Mouse (Mus musculus) R1 (cell line): Measurements from ENCODE around the gene Jmjd7.
A peak's percentile ranks its signal among the peaks of the same experiment; 100 is the strongest.

Source experiments
- DNase-seq: peaks from one replicate; pipeline ENCODE4 v3.0.0-alpha.2; 2018; ENCODE audit warnings: low read depth, low spot score

Jmjd7 gene

GRCm38 (mm10) chr2:120011462-120012200, 15.7 kb upstream of the Jmjd7 start:
- peak; percentile 68 for DNase-seq

DNA sequence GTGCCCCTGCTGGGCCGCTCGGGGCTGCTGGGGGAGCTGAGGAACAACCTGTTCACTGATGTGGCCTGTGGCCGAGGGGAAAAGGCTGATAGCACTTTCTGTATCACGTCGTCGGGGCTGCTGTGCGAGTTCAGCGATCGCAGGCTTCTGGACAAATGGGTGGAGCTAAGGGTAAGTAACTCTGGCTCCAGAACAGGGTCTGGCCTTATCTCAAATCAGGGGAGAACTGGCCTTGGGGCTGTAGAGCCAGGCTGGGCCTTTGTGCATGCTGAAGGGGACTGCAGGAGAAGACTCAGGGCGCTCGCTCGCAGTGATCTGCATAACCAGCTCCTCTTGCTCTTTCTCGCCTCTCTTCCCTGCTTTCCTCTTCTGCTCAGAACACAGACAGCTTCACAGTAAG, 14.4 kb upstream of the Jmjd7 start:
- DNase-seq: no peak

DNA sequence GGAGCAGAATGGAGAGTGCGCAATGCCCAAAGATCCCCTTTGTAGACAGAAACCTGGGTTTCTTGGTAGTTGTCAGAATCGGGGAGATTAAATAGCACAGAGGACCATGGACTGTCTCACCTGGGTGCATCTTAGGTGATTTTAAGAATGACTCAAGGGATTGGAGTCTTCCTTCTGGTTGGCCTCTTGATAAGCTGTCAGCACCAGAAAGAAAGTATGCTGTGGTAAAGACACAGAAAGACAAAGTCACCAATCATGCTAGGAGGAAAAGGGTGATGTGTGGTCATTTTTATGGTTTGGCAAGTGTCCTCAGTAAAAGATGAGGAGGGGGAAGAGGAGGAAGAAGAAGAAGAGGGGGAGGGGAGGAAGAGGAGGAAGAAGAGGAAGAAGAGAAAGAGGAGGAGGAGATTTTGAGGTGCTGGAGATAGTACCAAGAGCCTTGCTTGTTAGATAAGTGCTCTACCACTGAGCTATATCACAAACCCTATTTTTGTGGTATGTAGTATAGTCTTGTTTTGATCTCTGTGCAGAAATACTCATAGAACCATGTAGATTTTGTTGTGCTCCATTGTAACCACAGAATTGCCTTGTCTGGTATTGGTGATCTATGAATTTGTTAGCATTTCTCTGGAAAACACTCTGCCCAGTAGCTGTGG, 13.3 kb upstream of the Jmjd7 start:
- DNase-seq: no peak

DNA sequence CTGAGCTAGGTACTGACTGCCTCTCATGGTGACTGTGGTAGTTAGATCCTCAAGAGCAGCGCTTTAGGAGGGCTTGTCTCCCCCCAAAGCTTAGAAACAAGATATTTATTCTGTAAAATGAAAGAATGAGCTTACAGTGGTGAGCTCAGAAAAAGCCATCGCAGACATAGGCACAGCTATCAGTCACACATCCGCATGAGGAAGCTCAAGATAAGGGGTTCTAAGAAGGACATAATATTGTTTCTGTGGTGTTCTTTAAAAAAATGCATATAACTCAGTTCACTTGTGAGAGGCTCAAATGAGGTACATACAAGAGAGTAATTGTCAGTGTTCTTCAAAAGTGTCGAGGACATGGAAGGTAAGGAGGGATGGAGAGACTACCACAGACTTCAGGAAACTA, 11.4 kb upstream of the Jmjd7 start:
- DNase-seq: no peak

- DNase-seq: no peak
Observed at GRCm38 (mm10) chr2:120017599-120017998, 9.7 kb upstream of the Jmjd7 start.

GRCm38 (mm10) chr2:120024337-120024736, 2.9 kb upstream of the Jmjd7 start:
- DNase-seq: no peak

GRCm38 (mm10) chr2:120027950-120028331, 658 bp downstream of the Jmjd7 start:
- peak; percentile 82 for DNase-seq

GRCm38 (mm10) chr2:120030380-120030779, 3.1 kb downstream of the Jmjd7 start:
- no peak for DNase-seq

GRCm38 (mm10) chr2:120032726-120033467, 5.6 kb downstream of the Jmjd7 start, which contains the start of gene Pla2g4b:
TSS of gene Pla2g4b (plus strand) at chr2:120033417.
- no peak for DNase-seq

- DNase-seq: no peak
Observed at GRCm38 (mm10) chr2:120033726-120034125, 6.4 kb downstream of the Jmjd7 start.

GRCm38 (mm10) chr2:120037744-120038143, 10.5 kb downstream of the Jmjd7 start:
- no peak for DNase-seq

- no peak for DNase-seq
Observed at GRCm38 (mm10) chr2:120040991-120041390, 13.7 kb downstream of the Jmjd7 start.

GRCm38 (mm10) chr2:120044101-120044603, 16.9 kb downstream of the Jmjd7 start:
- peak; percentile 91 for DNase-seq

GRCm38 (mm10) chr2:120044676-120045075, 17.4 kb downstream of the Jmjd7 start:
- DNase-seq: no peak

GRCm38 (mm10) chr2:120046486-120047310, 19.4 kb downstream of the Jmjd7 start:
- no peak for DNase-seq

DNA sequence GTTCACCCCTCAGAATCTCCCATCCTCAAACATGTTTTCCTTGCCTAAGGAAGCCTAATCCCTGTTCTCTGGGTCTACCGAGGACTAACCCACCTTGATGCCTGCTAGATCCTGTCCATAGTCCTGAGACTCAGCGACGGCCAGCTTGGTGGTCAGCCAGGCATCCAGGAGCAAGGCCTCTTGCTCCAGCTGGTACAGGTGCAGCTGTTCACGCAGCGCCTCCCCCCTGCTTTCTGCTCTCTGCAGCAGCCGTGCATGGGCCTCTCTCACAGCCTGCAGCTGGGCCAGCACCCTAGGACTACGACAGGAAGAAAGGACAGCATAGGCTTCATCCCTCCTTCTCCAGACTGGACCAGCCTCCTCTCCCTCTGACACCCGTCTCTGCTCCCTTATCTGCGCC, 20.9 kb downstream of the Jmjd7 start:
- no peak for DNase-seq

DNA sequence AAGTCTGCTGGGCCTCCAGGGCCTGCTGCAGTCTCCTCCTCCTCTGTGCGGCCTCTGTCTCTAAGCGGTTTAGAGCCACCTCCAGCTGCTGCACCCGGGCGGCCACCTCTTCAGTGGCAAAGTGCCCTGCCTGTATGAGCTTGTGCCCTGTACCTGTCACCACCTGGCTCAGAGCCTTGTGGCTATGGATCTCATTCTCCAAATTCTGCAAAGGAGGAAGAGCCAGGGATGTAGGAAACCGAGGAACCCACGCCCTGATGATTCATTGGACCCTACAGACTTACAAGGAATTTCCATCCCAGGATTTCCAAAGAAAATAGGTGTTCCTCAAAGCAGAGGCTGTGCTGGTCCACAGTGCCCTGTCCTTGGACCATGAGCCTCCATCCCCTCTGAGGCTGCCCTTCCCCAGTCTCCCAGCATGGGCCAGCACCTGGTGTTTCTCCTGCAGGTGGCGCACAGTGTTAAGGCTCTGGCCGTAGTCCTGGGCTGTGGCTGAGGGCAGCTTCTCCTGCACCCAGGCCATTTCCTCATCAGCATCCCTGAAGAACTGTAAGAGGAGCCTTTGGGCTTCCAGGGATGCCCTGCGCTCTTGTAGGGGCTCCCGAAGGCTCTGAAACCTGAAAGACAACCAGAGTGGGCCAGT, 22.5 kb downstream of the Jmjd7 start:
- DNase-seq: peak; percentile 52

DNA sequence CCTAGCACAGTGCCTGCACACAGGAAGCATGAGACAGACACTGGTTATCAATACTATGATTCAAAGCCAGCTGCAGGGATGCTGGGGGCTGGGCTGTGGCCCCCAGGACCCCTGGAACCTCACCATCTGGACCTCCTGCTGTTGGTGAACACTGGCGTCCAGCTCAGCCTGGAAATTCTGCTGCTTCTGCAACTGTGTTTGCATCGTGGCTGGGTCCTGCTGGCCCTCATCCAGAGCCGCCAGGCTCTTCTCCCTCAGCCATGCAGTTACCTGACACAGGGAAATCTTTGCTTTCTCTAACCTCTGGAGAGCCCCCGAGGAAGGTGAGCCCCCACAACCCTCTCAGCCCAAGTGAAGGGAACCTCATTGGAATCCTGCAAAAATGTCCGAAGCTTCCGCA, 24.1 kb downstream of the Jmjd7 start:
- DNase-seq: no peak

GRCm38 (mm10) chr2:120054771-120055552, 27.7 kb downstream of the Jmjd7 start:
- DNase-seq: no peak

DNA sequence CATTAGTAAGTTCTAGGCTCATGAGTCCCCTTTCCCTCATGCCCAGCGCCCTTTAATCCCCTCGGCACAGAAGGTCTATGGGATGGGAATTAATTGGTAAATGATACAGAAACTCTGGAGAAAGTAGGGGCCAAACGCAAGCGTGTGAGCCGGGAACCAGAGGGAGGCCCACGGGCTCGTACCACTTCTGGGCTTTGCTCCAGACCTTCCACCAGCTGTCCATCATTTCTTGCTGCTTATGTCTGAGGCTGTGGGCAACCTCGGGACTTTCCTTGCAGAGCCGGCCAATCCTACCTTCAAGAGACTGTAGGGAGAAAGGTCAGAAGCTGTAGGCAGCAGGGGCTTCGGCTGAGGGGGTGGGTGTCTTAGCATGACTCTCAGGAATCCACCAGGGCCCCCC, 28.6 kb downstream of the Jmjd7 start:
- no peak for DNase-seq
